Mouse (Mus musculus): ENCODE data around the gene B4galnt1. TPM values are rescaled to one million over a fixed set of nuclear protein-coding genes. Genes with fewer than 3 reads are reported as not detected.
A peak's percentile ranks its signal among the peaks of the same experiment; 100 is the strongest.

B4galnt1 gene
- total and polyA plus RNA-seq, 3 experiments = 24.6 to 66.0 (median 65.8) TPM

DNA sequence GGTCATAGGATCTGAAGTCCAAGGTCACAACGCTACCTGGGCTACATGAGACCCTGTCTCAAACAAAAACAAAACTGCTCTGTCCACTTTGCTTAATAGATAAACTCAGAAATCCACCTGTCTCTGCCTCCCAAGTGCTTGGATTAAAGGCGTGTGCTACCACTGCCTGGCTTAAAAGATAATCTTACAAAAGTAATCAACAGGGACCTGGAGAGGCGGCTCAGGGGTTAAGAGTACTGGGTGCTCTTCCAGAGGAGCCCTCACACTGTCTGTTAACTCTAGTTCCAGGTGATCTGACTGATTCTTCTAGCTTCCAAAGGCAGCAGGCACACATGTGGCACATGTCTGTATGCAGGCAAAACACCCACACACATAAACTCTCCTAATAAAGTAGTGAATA lies 38.1 kb downstream of the B4galnt1 start:
- peaks cover 5% of the 10 kb centered on the region for H3K79me2 ChIP-seq (ENCODE audit: control insufficient read depth, insufficient read depth, low read length, poor library complexity)
- no peak for TF ChIP-seq E2F4 (IDR thresholded peaks at IDR 0.05; ENCODE audit: borderline replicate concordance, low read depth, low read length)
- TF ChIP-seq POLR2AphosphoS5 (IDR thresholded peaks at IDR 0.05; ENCODE audit: borderline replicate concordance, low read depth, low read length) = no peak
- TF ChIP-seq TCF12 (IDR thresholded peaks at IDR 0.05; ENCODE audit: low read depth, low read length) = 0 out of 2 replicates have a peak, but pooled peaks have one; percentile 29
- TF ChIP-seq RAD21 (IDR thresholded peaks at IDR 0.05; ENCODE audit: low read depth, low read length) = no peak
- TF ChIP-seq SIN3A (IDR thresholded peaks at IDR 0.05; ENCODE audit: low read length) = no peak
- no peak for TF ChIP-seq MAFK (IDR thresholded peaks at IDR 0.05; ENCODE audit: borderline replicate concordance, low read depth, low read length)
- TF ChIP-seq MYC (IDR thresholded peaks at IDR 0.05; ENCODE audit: low read depth, low read length) = no peak
- TF ChIP-seq USF1 (IDR thresholded peaks at IDR 0.05; ENCODE audit: low read depth, low read length) = no peak
- no peak for TF ChIP-seq CHD2 (IDR thresholded peaks at IDR 0.05; ENCODE audit: low read length)
- no peak for TF ChIP-seq KAT2A (conservative IDR thresholded peaks at IDR 0.05; ENCODE audit: low read depth, low read length)
- TF ChIP-seq JUND (IDR thresholded peaks at IDR 0.05; ENCODE audit: low read depth, low read length) = no peak
- no peak for TF ChIP-seq NRF1 (IDR thresholded peaks at IDR 0.05; ENCODE audit: insufficient read depth, low read depth, low read length, poor library complexity, severe bottlenecking)
- no peak for TF ChIP-seq MAZ (IDR thresholded peaks at IDR 0.05; ENCODE audit: low read depth, low read length)
- TF ChIP-seq EP300 (IDR thresholded peaks at IDR 0.05; ENCODE audit: low read depth in 1 of 2, low read length in 2 of 2) = peak in 1 of 2 experiments; percentile 49; a peak in 1 of 4 replicates
- TF ChIP-seq ZKSCAN1 (IDR thresholded peaks at IDR 0.05; ENCODE audit: low read depth, low read length) = no peak
- no peak for TF ChIP-seq MAX (IDR thresholded peaks at IDR 0.05; ENCODE audit: low read length)
- no peak for TF ChIP-seq MEF2A (IDR thresholded peaks at IDR 0.05; ENCODE audit: extremely low read depth, insufficient replicate concordance, low read depth, low read length, poor library complexity, severe bottlenecking)
- TF ChIP-seq BHLHE40 (IDR thresholded peaks at IDR 0.05; ENCODE audit: borderline replicate concordance, low read depth, low read length) = no peak
- TF ChIP-seq MXI1 (IDR thresholded peaks at IDR 0.05; ENCODE audit: low read depth, low read length) = no peak
- no peak for TF ChIP-seq NELFE (IDR thresholded peaks at IDR 0.05; ENCODE audit: low read depth, low read length)
- no peak for TF ChIP-seq CTCF (IDR thresholded peaks at IDR 0.05 in 2 of 3, conservative IDR thresholded peaks at IDR 0.05 in 1 of 3; ENCODE audit: control insufficient read depth in 1 of 3, insufficient read depth in 1 of 3, low read depth in 2 of 3, low read length in 3 of 3, poor library complexity in 1 of 3, severe bottlenecking in 1 of 3)
- no peak for TF ChIP-seq MYB (IDR thresholded peaks at IDR 0.05; ENCODE audit: low read depth, low read length)
- no peak for TF ChIP-seq ZNF384 (IDR thresholded peaks at IDR 0.05; ENCODE audit: low read depth, low read length)
- no peak for TF ChIP-seq TBP (IDR thresholded peaks at IDR 0.05; ENCODE audit: low read depth, low read length)
- no peak for TF ChIP-seq RCOR1 (IDR thresholded peaks at IDR 0.05; ENCODE audit: low read depth, low read length)
- TF ChIP-seq CHD1 (IDR thresholded peaks at IDR 0.05; ENCODE audit: low read depth, low read length) = no peak
- TF ChIP-seq TAL1 (IDR thresholded peaks at IDR 0.05; ENCODE audit: low read length) = peak; percentile 52
- H3K27ac ChIP-seq (ENCODE audit: control insufficient read depth, low read depth, low read length) = peak overlapping the region; percentile 94
- peaks cover 19 to 30% of the 10 kb centered on the region in 2 experiments for H3K36me3 ChIP-seq (ENCODE audit: control insufficient read depth in 1 of 2, insufficient read depth in 2 of 2, low read length in 2 of 2)
- no peaks in the 10 kb centered on the region for H3K27me3 ChIP-seq (ENCODE audit: control insufficient read depth in 1 of 2, insufficient read depth in 2 of 2, low read length in 2 of 2)
- no peak overlapping the region for H3K4me3 ChIP-seq (ENCODE audit: control insufficient read depth in 1 of 2, insufficient read depth in 1 of 2, low read depth in 2 of 2, low read length in 2 of 2)
- H3K4me1 ChIP-seq (ENCODE audit: control insufficient read depth in 1 of 2, insufficient read depth in 2 of 2, low read length in 2 of 2) = peaks cover 25 to 30% of the 10 kb centered on the region in 2 experiments
- H3K9ac ChIP-seq (ENCODE audit: control insufficient read depth, low read depth, low read length, poor library complexity, severe bottlenecking) = 0 out of 2 replicates have a peak overlapping the region, but pooled peaks have one; percentile 10
- no peak for DNase-seq (ENCODE audit: low read depth, low spot score)
- no peaks in the 10 kb centered on the region for H3K9me3 ChIP-seq (replicated peaks; ENCODE audit: insufficient read depth, low read length)

All from MEL (cell line).